Mouse (Mus musculus): Measurements from ENCODE around the gene Thoc5. TPM values are rescaled to one million over a fixed set of nuclear protein-coding genes. Genes with fewer than 3 reads are reported as not detected.
A peak's percentile ranks its signal among the peaks of the same experiment; 100 is the strongest.

Thoc5 gene
- polyA plus RNA-seq (2014; fragmentation: Nextera tagmentation; extraction: Ambion mirVana) = 37.7 and 43.4 TPM in 2 replicates

DNA sequence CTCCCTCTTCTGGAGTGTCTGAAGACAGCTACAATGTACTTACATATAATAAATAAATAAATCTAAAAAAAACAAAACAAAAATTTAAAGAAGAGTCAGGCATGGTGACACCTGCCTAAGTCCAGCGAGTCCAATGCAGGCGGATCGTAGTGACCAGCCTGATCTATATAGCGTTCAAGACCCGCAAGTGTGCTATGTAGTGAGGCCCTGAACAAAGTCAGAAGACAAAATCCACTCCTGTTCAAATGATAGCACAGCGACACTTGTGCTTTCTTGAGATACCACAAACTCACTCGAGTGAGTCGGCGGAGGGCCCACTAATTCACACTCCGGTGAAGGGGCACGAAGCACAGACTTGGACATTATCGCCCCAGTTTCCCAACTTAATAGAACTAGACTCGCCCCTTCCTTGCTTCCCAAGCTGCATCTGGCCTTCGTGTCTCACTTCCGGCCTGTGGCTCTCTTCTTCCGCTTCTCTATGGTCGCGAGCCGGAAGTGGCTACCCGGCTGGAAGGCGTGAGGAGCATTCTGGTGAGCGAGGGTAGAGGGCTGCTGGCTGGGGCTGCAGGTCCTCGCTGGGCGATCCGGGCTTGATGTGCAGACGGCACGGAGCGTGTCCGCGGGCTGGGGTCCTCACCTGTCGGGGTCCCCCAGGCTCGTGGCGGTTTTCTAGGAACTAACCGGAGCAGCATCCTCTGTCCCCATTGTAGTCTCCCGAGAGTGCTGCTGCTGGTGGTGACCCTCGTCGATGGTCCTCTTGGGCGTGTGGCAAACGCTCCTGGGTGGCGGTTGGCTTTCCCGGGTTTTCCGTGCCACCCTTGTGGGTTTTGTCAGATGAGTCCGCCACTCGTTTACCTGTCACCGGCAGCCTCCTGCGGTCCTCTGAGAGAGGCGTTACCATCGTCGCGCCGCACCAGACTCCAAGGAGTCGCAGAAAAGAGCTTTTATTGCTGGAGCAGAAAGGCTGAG, at the start of gene Thoc5:
Gene Thoc5 (plus strand): TSS at position 473 of the 969 bp plus-strand sequence.
- Histone ChIP-seq H3K4me3 (ENCODE audit: low read depth, low read length) (peak within 1 kb of the TSS; percentile 83), H3K4me1 (ENCODE audit: insufficient read depth) (peaks cover 5% of the 10 kb centered on the region; the same call in 1 of the 2 replicates), H3K27me3 (ENCODE audit: insufficient read depth, low read length) (no peaks in the 10 kb centered on the region), H3K36me3 (ENCODE audit: insufficient read depth) (peaks cover 7% of the 10 kb centered on the region; the same call in 1 of the 2 replicates), H3K9me3 (ENCODE audit: low read depth, low read length) (no peaks in the 10 kb centered on the region), H3K9ac (peak within 1 kb of the TSS; percentile 80), H3K27ac (ENCODE audit: low read depth) (peak within 1 kb of the TSS; percentile 75), H3K4me2 (peak within 1 kb of the TSS; percentile 82)
- no peak for TF ChIP-seq CTCF (IDR thresholded peaks at IDR 0.05; ENCODE audit: low read depth)
- peak; percentile 95 for ATAC-seq (ENCODE audit: insufficient read depth)
- DNase-seq = peak; percentile 90
- 2% methylated on average over 52 of the region's 52 CpGs for WGBS

DNA sequence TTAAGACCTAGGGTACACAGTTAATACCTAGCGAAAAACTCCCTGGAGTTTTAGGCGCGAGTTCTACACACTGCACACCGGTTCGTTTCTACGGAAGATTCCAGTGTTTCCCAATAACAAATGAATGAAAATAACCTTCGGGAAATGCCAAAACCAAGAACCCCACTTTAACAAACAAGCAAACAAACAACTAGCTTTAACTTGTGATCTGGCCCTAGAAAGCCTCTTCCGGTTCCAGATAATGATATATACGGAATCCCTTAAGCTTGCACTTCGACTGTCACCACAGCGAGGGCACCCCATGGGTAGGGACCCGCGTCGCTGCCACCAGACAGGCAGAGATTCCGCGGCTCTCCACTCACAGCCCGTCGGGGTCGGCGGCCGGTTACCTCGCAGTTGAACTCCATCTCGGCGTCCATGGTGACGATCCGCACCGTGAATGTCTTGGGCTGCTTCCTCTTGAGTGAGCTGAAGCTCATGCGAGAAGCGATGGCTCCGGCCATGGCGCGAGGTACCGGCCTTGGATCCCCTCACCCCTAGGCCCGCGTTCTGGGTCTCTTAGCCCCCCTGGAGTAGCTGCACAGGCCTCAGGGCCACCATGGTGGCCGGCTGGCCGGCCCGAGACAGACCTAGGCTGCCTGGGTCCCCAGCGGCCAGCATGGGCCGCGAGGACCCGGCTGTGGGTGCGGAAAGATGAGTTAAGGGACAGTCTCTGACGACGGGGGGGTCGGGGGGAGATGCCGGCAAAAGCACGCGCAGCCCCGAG, 46.5 kb upstream of the Thoc5 start:
- Histone ChIP-seq H3K4me3 (ENCODE audit: low read depth, low read length) (peak overlapping the region; percentile 89), H3K9me3 (ENCODE audit: low read depth, low read length) (no peaks in the 10 kb centered on the region), H3K4me2 (peak overlapping the region; percentile 76), H3K27me3 (ENCODE audit: insufficient read depth, low read length) (no peaks in the 10 kb centered on the region), H3K9ac (peak overlapping the region; percentile 97), H3K27ac (ENCODE audit: low read depth) (peak overlapping the region; percentile 83), H3K36me3 (ENCODE audit: insufficient read depth) (no peaks in the 10 kb centered on the region), H3K4me1 (ENCODE audit: insufficient read depth) (peaks cover 5% of the 10 kb centered on the region; the same call in 1 of the 2 replicates)
- TF ChIP-seq CTCF (IDR thresholded peaks at IDR 0.05; ENCODE audit: low read depth) = no peak
- WGBS = under 1% methylated on average over 50 of the region's 50 CpGs
- ATAC-seq (ENCODE audit: insufficient read depth) = peak; percentile 62
- DNase-seq = peak; percentile 64

DNA sequence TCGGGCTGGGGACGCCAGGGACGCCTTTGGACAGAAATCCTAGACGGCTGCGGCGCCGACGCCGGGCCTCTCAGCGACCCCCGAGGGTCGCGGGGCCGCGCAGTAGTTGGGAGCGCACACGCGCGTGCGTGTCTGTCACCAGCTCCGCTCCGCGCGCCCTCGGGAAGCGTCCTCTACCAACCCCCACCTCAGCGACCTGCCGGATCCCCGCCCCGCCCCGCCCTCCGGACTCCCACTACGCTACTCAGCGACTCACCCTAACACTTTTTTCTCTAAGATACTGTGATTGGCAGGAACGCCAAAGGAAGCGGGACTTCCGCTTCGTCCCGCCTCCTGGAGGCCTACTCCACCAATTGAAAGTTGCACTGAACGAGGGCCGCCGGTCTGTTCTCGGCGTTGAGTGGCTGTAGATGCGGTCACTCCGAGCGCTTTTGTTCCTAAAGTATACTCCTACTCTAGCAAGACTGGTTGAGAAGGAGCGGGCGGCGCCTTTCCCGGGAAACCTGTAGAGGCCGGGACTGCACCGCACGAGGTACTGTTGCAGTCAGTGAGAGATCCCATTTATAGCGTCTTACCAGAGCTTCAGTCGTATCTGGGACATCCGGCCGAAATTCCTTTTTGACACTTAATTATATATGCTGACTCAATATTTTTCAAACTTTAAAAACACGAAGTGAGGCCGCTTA, 45.7 kb upstream of the Thoc5 start, which contains the start of gene Nf2:
Gene Nf2 (minus strand): TSS at position 279 of the 686 bp plus-strand sequence.
- H3K9ac ChIP-seq = peak within 1 kb of the TSS; percentile 97
- H3K4me3 ChIP-seq (ENCODE audit: low read depth, low read length) = peak within 1 kb of the TSS; percentile 89
- ATAC-seq (ENCODE audit: insufficient read depth) (peak; percentile 99), DNase-seq (peak; percentile 99)
- H3K9me3 ChIP-seq (ENCODE audit: low read depth, low read length) = no peaks in the 10 kb centered on the region
- H3K27ac ChIP-seq (ENCODE audit: low read depth) = peak within 1 kb of the TSS; percentile 83
- peak within 1 kb of the TSS; percentile 76 for H3K4me2 ChIP-seq
- no peaks in the 10 kb centered on the region for H3K27me3 ChIP-seq (ENCODE audit: insufficient read depth, low read length)
- no peaks in the 10 kb centered on the region for H3K36me3 ChIP-seq (ENCODE audit: insufficient read depth)
- peak; percentile 19; the same call in 1 of the 2 replicates for TF ChIP-seq CTCF (IDR thresholded peaks at IDR 0.05; ENCODE audit: low read depth)
- H3K4me1 ChIP-seq (ENCODE audit: insufficient read depth) = peaks cover 5% of the 10 kb centered on the region; the same call in 1 of the 2 replicates
- under 1% methylated on average over 55 of the region's 60 CpGs for WGBS

DNA sequence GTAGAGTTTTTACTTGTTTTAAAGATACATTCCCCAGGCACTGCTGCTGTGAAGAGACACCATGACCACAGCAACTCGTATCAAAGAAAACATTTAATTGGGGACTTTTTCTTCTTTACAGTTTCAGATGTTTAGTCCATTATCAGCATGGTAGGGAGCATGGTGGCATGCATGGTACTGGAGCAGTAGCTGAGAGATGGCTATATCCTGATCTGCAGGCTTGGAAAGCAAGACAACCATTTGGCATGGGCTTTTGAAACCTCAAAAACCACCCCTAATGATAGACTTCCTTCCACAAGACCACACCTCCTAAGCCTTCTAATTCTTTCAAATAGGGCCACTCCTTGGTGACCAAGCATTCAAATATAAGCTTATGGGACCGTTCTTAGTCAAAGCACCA, 44.7 kb upstream of the Thoc5 start:
- WGBS = 94% methylated on average over 2 of the region's 2 CpGs
- Histone ChIP-seq H3K9me3 (ENCODE audit: low read depth, low read length) (no peaks in the 10 kb centered on the region), H3K36me3 (ENCODE audit: insufficient read depth) (no peaks in the 10 kb centered on the region), H3K27me3 (ENCODE audit: insufficient read depth, low read length) (no peaks in the 10 kb centered on the region), H3K4me2 (peak overlapping the region; percentile 62), H3K4me1 (ENCODE audit: insufficient read depth) (peaks cover 5% of the 10 kb centered on the region; the same call in 1 of the 2 replicates), H3K4me3 (ENCODE audit: low read depth, low read length) (peak overlapping the region; percentile 89; the same call in 1 of the 2 replicates), H3K27ac (ENCODE audit: low read depth) (no peak overlapping the region), H3K9ac (no peak overlapping the region)
- TF ChIP-seq CTCF (IDR thresholded peaks at IDR 0.05; ENCODE audit: low read depth) = no peak
- no peak for ATAC-seq (ENCODE audit: insufficient read depth)
- DNase-seq = no peak

DNA sequence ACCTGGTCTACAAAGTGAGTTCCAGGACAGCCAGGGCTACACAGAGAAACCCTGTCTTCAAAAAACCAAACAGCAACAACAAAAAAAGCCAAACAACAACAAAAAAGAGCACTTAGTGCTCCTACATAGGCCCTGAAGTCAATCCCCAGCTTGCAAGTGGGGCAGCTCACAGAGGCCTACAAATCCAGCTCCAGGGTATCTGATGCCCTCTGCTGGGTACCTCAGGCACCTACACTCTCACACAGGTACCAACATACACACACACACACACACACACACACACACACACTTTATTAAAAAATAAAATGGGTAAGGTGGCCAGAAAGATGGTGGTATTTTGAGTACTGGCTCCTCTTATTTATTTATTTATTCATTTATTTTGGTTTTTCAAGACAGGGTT, 42.1 kb upstream of the Thoc5 start:
- H3K9me3 ChIP-seq (ENCODE audit: low read depth, low read length) = no peaks in the 10 kb centered on the region
- no peaks in the 10 kb centered on the region for H3K4me1 ChIP-seq (ENCODE audit: insufficient read depth)
- ATAC-seq (ENCODE audit: insufficient read depth) (no peak), DNase-seq (no peak)
- H3K4me3 ChIP-seq (ENCODE audit: low read depth, low read length) = no peak overlapping the region
- H3K27ac ChIP-seq (ENCODE audit: low read depth) = no peak overlapping the region
- no peaks in the 10 kb centered on the region for H3K36me3 ChIP-seq (ENCODE audit: insufficient read depth)
- no peak for TF ChIP-seq CTCF (IDR thresholded peaks at IDR 0.05; ENCODE audit: low read depth)
- H3K9ac ChIP-seq = no peak overlapping the region
- no peak overlapping the region for H3K4me2 ChIP-seq
- H3K27me3 ChIP-seq (ENCODE audit: insufficient read depth, low read length) = no peaks in the 10 kb centered on the region

DNA sequence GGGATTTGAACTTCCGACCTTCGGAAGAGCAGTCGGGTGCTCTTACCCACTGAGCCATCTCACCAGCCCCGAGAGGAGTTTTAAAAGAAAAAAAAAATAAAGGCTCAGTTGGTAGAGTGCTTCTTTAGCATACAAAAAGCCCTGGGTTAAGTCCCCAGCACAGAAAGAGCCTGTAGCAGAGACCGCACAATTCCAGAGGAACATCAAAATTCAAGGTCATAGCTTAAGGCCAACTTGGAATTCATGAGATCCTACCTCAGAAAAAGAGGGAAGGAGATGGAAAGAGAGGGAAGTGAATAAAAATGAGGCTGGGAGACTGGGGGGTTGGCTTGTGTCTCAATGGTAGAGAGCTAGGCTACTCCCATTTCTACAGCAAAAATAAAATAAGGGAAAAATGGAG, 40.9 kb upstream of the Thoc5 start:
- Histone ChIP-seq H3K9ac (no peak overlapping the region), H3K27ac (ENCODE audit: low read depth) (no peak overlapping the region), H3K4me1 (ENCODE audit: insufficient read depth) (no peaks in the 10 kb centered on the region), H3K4me3 (ENCODE audit: low read depth, low read length) (no peak overlapping the region), H3K4me2 (no peak overlapping the region), H3K27me3 (ENCODE audit: insufficient read depth, low read length) (no peaks in the 10 kb centered on the region), H3K9me3 (ENCODE audit: low read depth, low read length) (no peaks in the 10 kb centered on the region), H3K36me3 (ENCODE audit: insufficient read depth) (no peaks in the 10 kb centered on the region)
- WGBS = 90% methylated on average over 5 of the region's 5 CpGs
- ATAC-seq (ENCODE audit: insufficient read depth) (no peak), DNase-seq (no peak)
- TF ChIP-seq CTCF (IDR thresholded peaks at IDR 0.05; ENCODE audit: low read depth) = no peak
